Mouse (Mus musculus): ENCODE data around the gene Hif1an.

GRCm38 (mm10) chr19:44590992-44591391, 28.3 kb downstream of the Hif1an start:
- TF ChIP-seq CTCF (IDR thresholded peaks at IDR 0.05; ENCODE audit: low read depth, low read length) (no peak), POLR2A (IDR thresholded peaks at IDR 0.05; ENCODE audit: extremely low read depth, insufficient read depth, low read length) (no peak)
